Mouse (Mus musculus): ENCODE results near the gene Agtrap.

GRCm38 (mm10) chr4:148067346-148067745, 20.5 kb downstream of the Agtrap start:
- TF ChIP-seq CTCF (IDR thresholded peaks at IDR 0.05; ENCODE audit: control insufficient read depth, insufficient read depth, low read length) (no peak), POLR2A (IDR thresholded peaks at IDR 0.05; ENCODE audit: borderline replicate concordance, control insufficient read depth, low read depth, low read length) (no peak)
